Mouse (Mus musculus): ENCODE measurements around the gene Ubox5.
"Not testable (repeated sequence)": the region's sequence is repeated elsewhere in the genome, so short reads cannot be mapped to it uniquely, and the experiment has no call there.

Gene Ubox5

DNA sequence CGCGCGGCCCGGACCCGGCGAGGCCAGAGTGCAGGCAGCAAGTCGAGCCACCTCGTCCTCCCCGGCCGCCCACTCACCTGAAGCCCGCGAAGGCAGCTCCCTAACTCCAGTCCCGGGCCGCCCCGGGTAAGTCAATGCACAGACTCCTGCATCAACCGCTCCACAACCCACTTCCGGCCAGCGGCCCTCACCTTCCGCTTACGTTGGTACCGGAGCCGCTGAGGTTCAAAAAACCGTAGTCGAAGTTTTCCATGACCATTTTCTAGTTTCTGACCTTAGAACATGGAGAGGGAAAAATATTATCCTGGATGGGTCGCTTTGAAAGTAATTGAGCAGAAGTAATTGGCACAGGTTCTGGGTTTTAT, at the start of gene Ubox5, which contains the start of gene Fastkd5:
TSS of gene Ubox5 (minus strand) at position 200 of the 365 bp plus-strand sequence.
TSS of gene Fastkd5 (minus strand) at position 189 of the 365 bp plus-strand sequence.
- in situ Hi-C loops (cut with MseI, MboI) = no loop called here

- in situ Hi-C loops (cut with MseI, MboI) = no loop called here
These were observed 49.3 kb upstream of the Ubox5 start for GRCm38 (mm10) chr2:130679154-130679553.

DNA sequence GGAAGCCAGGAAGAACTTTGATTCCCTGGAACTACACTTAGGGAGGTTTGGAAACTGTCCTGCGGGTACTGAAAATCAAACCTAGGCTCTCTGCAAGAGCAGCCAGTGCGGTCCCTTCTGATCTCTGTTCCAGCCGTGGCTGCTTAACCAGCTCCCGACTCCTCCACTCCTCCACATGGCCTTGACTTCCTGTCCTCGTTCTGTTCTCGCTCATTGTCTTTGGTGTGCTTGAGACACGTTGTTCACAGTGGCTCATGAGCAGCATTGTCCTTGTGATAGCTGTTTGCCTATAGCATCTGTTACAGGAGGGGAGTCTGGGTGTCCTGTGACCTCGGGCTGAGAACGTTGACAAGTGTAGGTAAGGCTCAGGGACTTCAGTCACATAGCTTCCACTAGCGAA, 47.4 kb upstream of the Ubox5 start:
- in situ Hi-C loops (cut with MseI, MboI) = no loop called here

- in situ Hi-C loops (cut with MseI, MboI) = no loop called here
These were observed 37.7 kb upstream of the Ubox5 start, which contains the start of gene Itpa for GRCm38 (mm10) chr2:130667559-130667958. Gene Itpa, plus strand, starts transcription at chr2:130667610.

DNA sequence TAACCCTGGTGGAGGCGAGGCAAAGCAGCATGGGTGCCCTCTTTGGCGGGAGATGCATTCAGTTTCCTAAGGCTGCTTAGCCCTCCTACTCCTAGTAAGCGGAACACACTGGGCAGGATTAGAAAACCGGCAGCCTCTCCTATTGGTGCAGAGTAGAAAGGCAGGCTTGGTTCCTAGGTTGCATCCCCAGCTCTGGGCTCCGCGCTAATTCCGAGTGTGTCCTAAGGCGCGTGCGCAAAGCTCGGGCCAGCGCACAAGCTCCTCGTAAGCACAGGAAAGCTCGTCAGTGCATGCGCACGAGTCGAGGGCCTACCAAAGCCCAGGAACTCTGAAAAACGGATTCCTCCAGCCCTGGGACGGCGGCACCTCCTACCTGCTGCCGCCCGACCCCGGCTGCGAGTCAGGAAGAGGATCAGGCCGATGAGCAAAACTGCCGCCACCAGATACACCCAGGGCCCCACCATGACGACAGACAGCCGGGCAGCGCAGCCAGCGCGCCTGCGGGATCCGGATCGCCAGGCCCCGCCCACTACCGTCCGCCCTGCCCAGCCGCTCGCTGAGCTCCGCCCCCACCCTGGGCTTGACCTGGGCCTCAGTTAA, 34.4 kb upstream of the Ubox5 start, which contains the start of gene Ddrgk1:
TSS of gene Ddrgk1 (minus strand) at position 558 of the 600 bp plus-strand sequence.
- in situ Hi-C loops (cut with MseI, MboI) = no loop called here

GRCm38 (mm10) chr2:130663342-130663741, 33.5 kb upstream of the Ubox5 start:
- in situ Hi-C loops (cut with MseI, MboI) = no loop called here

- in situ Hi-C loops (cut with MseI, MboI) = no loop called here
These were observed 28.7 kb upstream of the Ubox5 start for GRCm38 (mm10) chr2:130658530-130658929.

DNA sequence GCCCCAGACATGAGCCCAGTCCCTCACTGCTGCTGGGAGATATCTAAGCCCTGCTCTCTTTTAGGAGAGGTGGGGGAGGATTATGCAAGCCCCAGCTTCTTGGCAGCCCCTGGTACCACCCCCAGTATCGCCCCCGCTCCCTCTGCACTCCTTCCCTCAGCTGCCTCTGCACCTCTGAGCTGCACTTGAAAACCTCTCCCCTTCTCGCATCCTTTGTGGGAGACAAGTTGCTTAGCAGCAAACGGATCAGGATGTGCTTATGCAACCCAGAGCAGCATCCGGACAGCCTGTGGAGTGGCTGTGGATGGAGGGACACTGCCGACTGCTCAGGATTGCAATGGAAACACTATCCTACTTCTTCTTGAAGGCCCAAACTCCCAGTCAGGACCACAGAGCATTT, 27.7 kb upstream of the Ubox5 start:
- in situ Hi-C loops (cut with MseI, MboI) = no loop called here

- in situ Hi-C loops (cut with MseI, MboI) = no loop called here
These were observed 26.7 kb upstream of the Ubox5 start for GRCm38 (mm10) chr2:130656536-130656935.

DNA sequence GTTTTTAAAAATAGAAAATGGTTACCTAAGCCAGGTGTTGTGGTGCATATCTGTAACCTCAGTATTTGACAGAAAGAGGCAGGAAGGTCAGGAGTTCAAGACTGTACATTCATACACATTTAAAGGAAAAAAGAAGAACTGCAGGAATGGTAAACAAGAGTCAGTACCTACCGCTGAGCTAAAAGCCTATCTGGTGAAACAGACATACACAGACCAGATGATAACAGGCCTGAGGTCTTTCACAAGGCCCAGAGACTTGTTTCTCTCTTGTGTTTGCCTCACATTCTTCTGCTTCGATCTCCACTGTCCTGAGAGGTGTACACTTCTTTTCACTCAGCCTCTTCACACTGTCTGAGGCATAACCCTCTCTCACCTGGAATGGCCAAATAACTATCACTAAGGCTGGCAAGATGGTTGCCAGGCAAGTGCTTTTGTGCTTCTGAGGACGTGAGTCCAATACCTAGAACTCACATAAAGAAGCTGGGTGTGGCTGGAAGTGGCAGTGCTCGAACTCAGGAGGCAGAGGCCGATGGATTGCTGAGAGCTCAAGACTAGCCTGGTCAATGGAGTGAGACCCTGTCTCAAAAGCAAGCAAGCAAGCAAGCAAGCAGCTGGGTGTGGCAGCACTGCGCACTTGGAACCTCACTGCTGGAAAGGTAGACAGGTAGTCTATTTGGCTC, 26.0 kb upstream of the Ubox5 start:
- in situ Hi-C loops (cut with MseI, MboI) = no loop called here

GRCm38 (mm10) chr2:130653760-130654159, 23.9 kb upstream of the Ubox5 start:
- in situ Hi-C loops (cut with MseI, MboI) = no loop called here

DNA sequence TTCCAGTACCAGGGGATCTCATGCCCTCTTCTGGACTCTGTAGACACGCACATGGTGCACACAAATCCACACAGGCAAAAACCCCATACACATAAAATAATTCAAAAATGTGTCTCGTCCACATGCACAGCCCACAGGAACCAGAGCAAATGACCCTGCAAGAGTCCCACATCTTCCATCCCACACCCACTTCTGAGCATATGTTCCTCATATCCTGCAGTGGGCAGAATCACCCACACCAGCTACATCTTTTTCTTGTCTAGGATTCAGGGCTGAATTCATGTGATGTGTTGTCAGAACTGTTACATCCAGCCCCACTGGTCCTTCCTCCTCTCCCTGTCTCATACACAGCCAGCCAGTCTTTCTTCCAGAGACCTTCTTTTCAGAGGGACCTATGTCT, 23.5 kb upstream of the Ubox5 start:
- in situ Hi-C loops (cut with MseI, MboI) = no loop called here

DNA sequence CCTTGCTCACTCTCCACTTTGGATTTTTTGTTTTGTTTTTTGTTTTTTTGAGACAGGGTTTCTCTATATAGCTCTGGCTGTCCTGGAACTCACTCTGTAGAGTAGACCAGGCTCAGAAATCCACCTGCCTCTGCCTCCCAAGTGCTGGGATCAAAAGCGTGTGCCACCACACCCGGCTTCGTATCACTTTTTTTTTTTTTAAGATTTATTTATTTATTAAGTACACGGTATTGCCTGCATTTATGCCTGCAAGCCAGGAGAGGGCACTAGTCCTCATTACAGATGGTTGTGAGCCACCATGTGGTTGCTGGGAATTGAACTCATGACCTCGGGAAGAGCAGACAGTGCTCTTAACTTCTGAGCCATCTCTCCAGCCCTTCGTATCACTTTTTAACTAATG, 19.2 kb upstream of the Ubox5 start:
- in situ Hi-C loops (cut with MseI, MboI) = not testable (repeated sequence)

DNA sequence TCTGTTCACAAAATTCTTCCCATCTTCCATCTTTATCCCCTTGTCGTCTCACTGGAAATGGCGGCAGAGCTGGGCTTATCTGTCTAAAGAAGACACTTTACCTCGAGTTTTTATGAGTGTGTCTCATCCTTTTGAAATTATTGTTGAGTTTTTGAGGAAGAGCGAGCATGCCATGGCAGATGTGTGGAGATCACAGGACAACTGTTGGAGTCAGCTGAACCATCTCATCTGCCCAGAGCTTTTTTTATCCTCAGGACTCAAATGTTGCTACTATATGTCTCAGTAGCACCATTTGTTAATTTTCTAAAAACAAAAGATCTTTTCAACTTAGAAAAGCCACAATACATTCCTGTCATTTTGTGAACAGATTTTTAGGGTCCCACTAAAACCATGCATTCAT, 15.4 kb upstream of the Ubox5 start:
- in situ Hi-C loops (cut with MseI, MboI) = no loop called here

- in situ Hi-C loops (cut with MseI, MboI) = no loop called here
These were observed 13.0 kb upstream of the Ubox5 start, which contains the start of gene Lzts3 for GRCm38 (mm10) chr2:130642684-130643369. Gene Lzts3, minus strand, starts transcription at chr2:130642803.

DNA sequence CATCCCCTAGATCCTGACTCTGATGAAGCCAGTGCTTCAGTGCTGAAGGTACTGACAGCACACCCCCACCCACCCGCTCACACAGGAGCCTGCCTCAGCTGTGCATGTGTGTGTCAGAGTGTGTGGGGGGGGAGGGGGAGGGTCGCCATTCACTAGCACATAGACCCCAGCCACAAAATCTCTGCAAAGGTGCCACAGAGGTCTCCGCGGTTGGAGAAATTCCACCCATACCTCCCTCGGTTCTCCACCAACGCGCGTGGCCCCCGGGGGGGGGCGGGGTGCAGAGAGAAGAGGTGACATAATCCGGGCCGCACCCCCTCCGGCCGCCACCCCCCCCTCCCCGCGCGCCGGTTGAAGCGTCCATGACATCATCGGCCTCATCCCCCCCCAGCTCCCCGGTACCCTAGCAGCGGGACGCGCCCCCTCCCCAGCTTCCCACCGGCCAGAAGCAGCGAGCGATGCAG, 12.4 kb upstream of the Ubox5 start:
- in situ Hi-C loops (cut with MseI, MboI) = no loop called here

DNA sequence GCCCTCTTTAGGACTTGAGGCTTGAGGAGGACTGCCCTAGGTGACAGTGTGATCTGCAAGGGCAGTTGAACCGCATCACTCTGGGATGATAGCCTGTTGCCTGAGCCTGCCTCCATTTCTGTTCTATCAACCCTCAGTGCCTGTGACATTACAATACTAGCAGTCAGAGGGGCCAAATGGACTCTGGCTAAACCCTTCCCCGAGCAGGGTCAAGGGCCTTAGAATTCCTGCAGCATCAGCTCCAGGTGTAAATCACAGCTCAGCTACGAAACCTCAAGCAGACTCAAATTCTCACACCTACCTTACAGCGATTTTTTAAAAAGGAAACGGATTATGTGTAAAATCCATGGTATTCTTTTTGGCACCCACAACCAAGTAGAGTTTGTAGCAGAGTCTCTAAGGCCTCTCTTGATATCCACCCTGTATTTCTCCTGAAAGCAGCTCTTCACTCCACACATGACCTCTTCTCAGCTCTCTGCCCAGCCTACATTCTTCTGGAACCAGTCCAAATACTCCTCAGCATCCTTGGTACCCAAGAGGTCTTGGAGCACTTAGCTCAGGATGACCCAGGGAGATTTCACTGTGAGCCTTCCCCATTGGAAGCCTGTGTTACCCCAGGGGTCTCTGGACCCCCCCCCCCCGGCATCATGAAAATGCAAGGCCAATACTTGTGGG, 11.7 kb upstream of the Ubox5 start:
- in situ Hi-C loops (cut with MseI, MboI) = no loop called here

DNA sequence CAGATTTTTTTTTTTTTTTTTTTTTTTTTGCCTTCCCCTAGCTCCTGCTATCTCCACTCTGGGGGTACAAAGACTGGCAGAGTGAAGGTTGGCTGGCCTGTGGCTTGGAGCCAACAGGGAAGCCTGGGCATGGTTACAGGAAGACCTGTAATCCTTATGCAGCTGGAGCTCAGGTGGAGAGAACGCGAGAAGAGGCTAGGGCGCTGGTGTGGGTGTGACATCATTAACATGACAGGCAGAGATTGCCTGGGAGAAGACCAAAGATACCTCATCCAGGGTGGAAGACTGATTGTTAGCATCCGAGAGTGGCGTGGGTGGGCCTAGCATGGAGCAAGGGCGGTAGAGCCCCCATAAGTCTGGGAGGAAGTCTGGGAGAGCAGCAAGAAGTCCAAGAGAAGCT, 9.4 kb upstream of the Ubox5 start:
- in situ Hi-C loops (cut with MseI, MboI) = no loop called here

DNA sequence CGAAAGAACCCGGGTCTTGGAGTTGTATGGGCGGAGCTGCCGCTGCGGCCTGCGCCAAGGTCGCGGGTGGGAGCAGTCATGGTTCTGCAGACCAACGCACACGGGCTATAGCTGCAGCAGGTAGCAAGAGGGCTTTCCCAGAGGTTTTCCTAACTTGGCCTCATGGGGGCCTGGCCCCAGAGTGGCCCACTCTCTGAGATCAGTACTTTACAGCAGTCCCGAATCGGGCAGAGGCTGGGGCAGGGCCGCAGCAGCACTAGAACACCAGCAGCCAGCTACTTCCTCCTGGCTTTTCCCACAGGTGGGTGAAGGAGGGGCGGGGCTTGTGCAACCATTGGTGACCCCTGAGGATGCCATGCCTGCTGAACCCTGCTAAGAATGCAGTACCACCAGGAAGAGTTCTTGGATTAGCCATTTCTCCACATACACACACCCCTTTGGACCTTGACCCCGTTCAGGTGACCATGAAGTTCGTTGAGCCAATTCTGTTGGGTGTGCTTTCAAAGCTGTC, 8.3 kb upstream of the Ubox5 start:
- in situ Hi-C loops (cut with MseI, MboI) = no loop called here

GRCm38 (mm10) chr2:130635847-130636246, 6.0 kb upstream of the Ubox5 start:
- in situ Hi-C loops (cut with MseI, MboI) = no loop called here

DNA sequence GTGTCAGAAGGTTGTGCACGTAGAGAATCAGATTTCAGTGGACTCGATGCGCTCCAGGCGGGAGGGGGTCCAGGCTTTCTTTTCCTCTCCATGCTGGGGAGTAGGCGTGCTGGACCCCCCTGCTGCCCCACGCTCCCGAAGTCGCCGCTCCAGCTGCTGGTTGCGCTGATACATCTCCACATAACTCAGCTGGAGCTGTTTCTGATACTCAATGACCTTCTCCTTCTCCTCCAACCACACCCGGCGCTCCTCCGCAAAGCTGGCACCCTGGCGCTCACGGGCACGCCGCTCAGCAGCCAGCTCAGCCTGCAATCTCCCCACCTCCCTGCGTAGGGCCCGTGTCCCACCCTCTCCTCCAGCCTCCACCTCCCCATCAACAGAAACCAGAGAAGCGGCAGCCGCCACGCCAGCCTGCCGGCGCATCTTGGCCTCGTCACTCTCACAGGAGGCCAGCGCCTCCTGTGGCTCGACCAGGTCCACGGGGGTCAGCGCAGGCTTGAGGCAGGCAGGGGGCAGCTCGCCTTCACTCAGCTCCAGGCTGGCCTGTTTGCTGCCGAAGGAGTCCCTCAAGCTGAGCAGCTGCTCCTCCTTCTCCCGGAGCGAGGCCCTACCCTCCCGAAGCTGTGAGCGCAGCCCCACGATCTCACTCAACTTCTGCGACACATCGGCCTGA, 5.0 kb upstream of the Ubox5 start:
- in situ Hi-C loops (cut with MseI, MboI) = no loop called here

All from mouse trophoblast stem cell (cell line).